Mouse (Mus musculus) adrenal gland, adult 8-10 months (tissue): ENCODE measurements around the gene 4932414N04Rik. TPM values are rescaled to one million over a fixed set of nuclear protein-coding genes. Genes with fewer than 3 reads are reported as not detected.
A peak's percentile ranks its signal among the peaks of the same experiment; 100 is the strongest.
"Not testable (repeated sequence)": the region's sequence is repeated elsewhere in the genome, so short reads cannot be mapped to it uniquely, and the experiment has no call there.

Experiments
- DNase-seq: peaks from one replicate; pipeline ENCODE4 v3.0.0; 2022
- total RNA-seq, 4 experiments: library from RNA; stranded (reverse); gene quantifications; 2 replicates each; pipeline ENCODE4 v1.2.4; 2022

4932414N04Rik gene
- total RNA-seq, result not detected

DNA sequence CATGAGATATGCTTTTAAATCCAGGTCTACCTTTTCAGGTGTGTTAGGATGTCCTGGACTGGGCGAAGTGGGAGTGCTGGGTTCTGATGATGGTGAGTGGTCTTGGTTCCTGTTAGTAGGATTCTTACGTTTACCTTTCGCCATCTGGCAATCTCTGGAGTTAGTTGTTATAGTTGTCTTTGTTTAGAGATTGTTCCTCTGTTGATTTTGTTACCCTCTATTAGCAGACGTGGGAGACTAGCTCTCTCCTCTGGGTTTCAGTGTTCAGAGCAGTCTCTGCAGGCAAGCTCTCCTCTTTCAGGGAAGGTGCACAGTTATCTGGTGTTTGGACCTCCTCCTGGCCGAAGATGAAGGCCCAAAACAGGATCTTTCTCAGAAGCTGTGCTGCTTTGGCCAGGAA, at the start of gene 4932414N04Rik:
TSS of gene 4932414N04Rik (plus strand) at position 301 of the 400 bp plus-strand sequence.
- DNase-seq, result not testable (repeated sequence)

GRCm38 (mm10) chr2:68732216-68732615, 75.9 kb downstream of the 4932414N04Rik start:
- DNase-seq, result no peak

- no peak for DNase-seq
Observed at GRCm38 (mm10) chr2:68739772-68740739, 83.8 kb downstream of the 4932414N04Rik start.

GRCm38 (mm10) chr2:68744599-68744998, 88.3 kb downstream of the 4932414N04Rik start:
- DNase-seq, result no peak

DNA sequence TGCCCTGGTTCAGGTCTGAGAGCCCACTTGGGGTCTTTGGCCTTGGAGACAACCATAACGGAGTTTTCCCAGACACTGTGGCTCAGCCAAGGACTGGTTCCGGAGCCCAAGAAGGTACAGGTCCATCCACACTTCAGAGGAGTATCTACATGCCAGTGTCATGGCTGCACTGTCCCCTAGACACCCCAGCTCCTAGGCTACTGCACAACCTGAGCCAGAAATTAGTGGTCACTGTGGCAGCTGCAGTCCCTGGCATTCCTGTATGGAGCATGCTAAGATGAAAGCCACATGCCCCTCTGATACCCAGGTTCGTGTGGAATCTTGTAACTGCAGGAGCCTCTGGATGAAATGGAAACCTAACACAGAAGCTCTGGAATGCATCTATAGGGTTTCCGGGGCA, 99.9 kb downstream of the 4932414N04Rik start:
- DNase-seq, result no peak

GRCm38 (mm10) chr2:68756793-68757192, 100.5 kb downstream of the 4932414N04Rik start:
- peak; percentile 23 for DNase-seq

DNA sequence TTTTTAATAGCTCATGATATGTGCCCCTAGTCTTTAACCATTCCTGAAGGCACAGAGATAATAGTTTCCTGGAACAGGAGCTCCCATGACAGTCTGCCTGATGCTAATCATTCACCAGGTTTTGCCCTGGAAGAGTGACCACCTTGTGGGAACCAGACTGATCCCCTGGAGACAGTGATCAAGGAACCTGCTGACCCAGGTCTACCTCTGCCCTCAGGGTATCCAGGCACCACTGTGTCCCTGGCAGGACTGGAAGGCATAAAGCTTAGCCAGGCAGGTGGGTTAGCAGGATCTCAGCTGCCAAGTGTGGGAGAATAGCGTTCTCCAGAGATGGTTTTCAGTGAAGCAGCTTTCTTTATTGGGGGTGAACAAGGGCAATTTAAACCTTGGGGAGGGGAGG, 109.1 kb downstream of the 4932414N04Rik start:
- DNase-seq, result no peak

GRCm38 (mm10) chr2:68767186-68767890, 111.1 kb downstream of the 4932414N04Rik start:
- DNase-seq, result no peak

DNA sequence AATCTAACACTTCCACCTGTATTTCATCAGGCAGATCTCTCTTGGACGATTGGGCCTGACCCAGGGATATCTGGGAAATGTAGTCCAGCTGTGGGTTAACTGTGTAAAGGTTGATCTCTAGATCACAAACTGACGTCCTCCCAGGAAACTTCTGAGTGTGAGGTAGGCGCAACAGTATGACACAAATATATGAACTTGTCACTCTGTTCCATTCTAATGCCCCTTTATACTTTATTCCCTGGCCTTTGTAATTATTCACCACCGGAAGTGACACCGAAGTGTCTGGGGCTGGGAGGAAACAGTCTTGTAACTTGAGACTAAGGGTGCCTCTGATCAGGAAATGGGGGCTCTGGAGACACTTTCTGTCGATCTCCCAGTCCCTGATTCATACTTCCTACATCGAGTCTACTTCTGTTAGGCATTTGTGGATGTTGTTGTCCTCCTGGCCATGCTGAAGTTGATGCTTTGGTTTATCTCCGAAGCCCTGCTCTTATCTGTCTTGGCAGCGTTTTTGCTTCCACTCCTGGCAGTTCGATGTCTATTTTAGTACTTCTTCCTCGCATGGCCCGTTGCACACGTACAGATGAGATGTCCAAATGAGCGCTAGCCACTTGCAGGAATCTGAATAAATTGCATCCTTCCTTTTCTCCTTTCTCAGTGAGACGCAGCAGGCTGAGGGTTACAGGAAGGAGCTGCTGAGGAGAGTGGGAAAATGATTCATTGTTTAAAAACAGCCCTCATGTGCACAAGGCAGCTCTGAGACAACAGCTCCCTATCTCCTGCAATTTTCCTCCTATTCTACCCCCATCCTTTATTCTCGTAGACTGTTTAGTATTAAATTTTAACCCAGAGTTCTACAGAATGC, 126.2 kb downstream of the 4932414N04Rik start:
- DNase-seq, result no peak

- not testable (repeated sequence) for DNase-seq
Observed at GRCm38 (mm10) chr2:68783664-68784063, 127.4 kb downstream of the 4932414N04Rik start.

- peak; percentile 65 for DNase-seq
Observed at GRCm38 (mm10) chr2:68784710-68785427, 128.6 kb downstream of the 4932414N04Rik start.

GRCm38 (mm10) chr2:68787161-68787675, 130.9 kb downstream of the 4932414N04Rik start:
- no peak for DNase-seq

GRCm38 (mm10) chr2:68792296-68792695, 136.0 kb downstream of the 4932414N04Rik start:
- DNase-seq, result no peak

- no peak for DNase-seq
Observed at GRCm38 (mm10) chr2:68793472-68793871, 137.2 kb downstream of the 4932414N04Rik start.

- DNase-seq, result no peak
Observed at GRCm38 (mm10) chr2:68794181-68794580, 137.9 kb downstream of the 4932414N04Rik start.

DNA sequence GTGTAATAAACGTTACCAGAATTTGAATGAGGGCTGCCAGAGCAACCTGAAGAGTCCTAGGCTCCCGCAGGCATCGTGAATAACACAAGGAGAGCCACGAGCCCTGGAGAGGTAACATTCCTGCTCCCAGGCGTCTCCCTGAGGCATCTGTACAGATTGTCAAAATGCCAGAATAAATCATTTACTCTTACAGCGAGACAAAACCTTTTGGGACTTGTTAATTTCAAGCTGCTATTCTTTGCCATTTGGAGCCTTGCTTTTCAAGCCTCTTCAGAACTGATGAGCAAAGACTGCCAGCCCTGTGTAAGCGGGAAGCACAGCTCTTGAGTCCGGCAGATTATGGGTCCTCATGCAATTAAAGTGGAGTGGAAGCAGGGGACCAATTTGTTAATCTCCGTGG, 138.3 kb downstream of the 4932414N04Rik start:
- DNase-seq, result no peak

GRCm38 (mm10) chr2:68796011-68796775, 139.9 kb downstream of the 4932414N04Rik start:
- no peak for DNase-seq

DNA sequence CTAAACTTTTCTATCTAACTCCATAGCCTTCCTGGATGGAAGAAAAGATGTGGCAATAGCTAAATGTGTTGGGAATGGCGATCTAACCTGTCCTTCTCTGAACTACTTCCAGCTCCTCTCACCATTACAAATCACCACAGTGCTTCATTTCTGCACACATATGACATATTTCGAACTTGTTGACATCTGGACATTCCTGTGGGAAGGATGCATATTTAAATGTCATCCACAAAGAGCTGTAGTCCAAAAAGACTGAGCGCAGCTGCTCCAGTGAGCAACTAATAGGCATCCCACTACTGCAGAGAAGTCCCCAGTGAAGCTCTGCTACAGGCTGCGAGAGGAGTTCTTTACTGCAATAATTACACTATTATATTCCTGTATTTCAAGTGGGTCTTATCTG, 140.8 kb downstream of the 4932414N04Rik start:
- no peak for DNase-seq
